Mouse (Mus musculus) spleen, adult 2 months (tissue): ENCODE results near the gene A730009L09Rik.

Source experiments
- CTCF ChIP-seq: fragments of 200-500 bp; IDR thresholded peaks from 2 replicates; pipeline ENCODE4 v1.5.1; 2011; ENCODE audit warnings: mild to moderate bottlenecking, inconsistent platforms; ENCODE audit not compliant: insufficient read depth, insufficient read length, insufficient replicate concordance; ENCODE audit errors: extremely low read depth
- POLR2A ChIP-seq: fragments of 200-500 bp; IDR thresholded peaks from 2 replicates; pipeline ENCODE4 v1.6.1; 2011; ENCODE audit warnings: low read depth, low read length, inconsistent platforms

- TF ChIP-seq POLR2A (no peak), CTCF (no peak)
These were observed 46.0 kb upstream of the A730009L09Rik start for GRCm38 (mm10) chr16:84468898-84469297.
